Comparison of ENCODE assay signal across 19 mouse cellular contexts in genomic region chr12:120014768-120015167, GRCm38 (mm10).
DNase-seq lines count a peak whose midpoint lies in the region; ATAC-seq and TF ChIP-seq lines count a peak whose summit lies in the region.
"Had no signal": no experiment of that assay in that cellular context is flagged by ENCODE, and none has a peak within 500 bp of the region (broad histone marks: within the 10 kb centered on the region; RNA-seq: fewer than 3 reads in every experiment).

No protein-coding gene starts in this region.

- peak overlapping the region; percentile 24; the same call in 1 of the 2 replicates for H3K4me2 ChIP-seq in forebrain, embryonic 13.5 days
- no peak overlapping the region for H3K4me2 ChIP-seq in hindbrain, embryonic 14.5 days (replicated peaks)
- peak overlapping the region; percentile 11; the same call in 1 of the 2 replicates for H3K4me2 ChIP-seq in midbrain, embryonic 15.5 days
- H3K4me2 ChIP-seq: embryonic facial prominence, embryonic 13.5 days; limb, embryonic 15.5 days; neural tube, embryonic 15.5 days had no signal

- DNase-seq in frontal cortex, adult 2 months (ENCODE audit: extremely low spot score in 1 of 2, low spot score in 1 of 2), result no peak
- DNase-seq in hindbrain, embryonic 14.5 days (ENCODE audit: low spot score), result no peak
- no peak for DNase-seq in cerebellum, adult 2 months
- DNase-seq in heart, adult 11 months, result no peak
- DNase-seq in cerebellum, adult 11 months, result no peak
- DNase-seq: adrenal gland, postnatal 25 days; cerebellum, postnatal 25 days; kidney, adult 2 months; kidney, postnatal 4 days; liver, postnatal 0 days; lung, postnatal 4 days; retina, postnatal 1 day had no signal

- peak overlapping the region; percentile 80 for H3K27ac ChIP-seq in forebrain, embryonic 13.5 days
- H3K27ac ChIP-seq in hindbrain, embryonic 14.5 days, result peak overlapping the region; percentile 68
- H3K27ac ChIP-seq in midbrain, embryonic 15.5 days, result peak overlapping the region; percentile 71
- H3K27ac ChIP-seq in cerebellum, adult 2 months (ENCODE audit: insufficient read depth, low read length), result no peak overlapping the region
- H3K27ac ChIP-seq: embryonic facial prominence, embryonic 13.5 days; limb, embryonic 15.5 days; neural tube, embryonic 15.5 days had no signal

- H3K27me3 ChIP-seq in forebrain, embryonic 13.5 days, result no peaks in the 10 kb centered on the region
- no peaks in the 10 kb centered on the region for H3K27me3 ChIP-seq in hindbrain, embryonic 14.5 days (ENCODE audit: control insufficient read depth, insufficient read depth, low read length)
- H3K27me3 ChIP-seq in midbrain, embryonic 15.5 days (replicated peaks), result no peaks in the 10 kb centered on the region
- H3K27me3 ChIP-seq in cerebellum, adult 2 months (ENCODE audit: control insufficient read depth, insufficient read depth, low read length), result no peaks in the 10 kb centered on the region
- H3K27me3 ChIP-seq: CH12.LX; embryonic facial prominence, embryonic 13.5 days; limb, embryonic 15.5 days; neural tube, embryonic 15.5 days had no signal

- ATAC-seq in frontal cortex, adult (ENCODE audit: low TSS enrichment), result 0 out of 2 replicates have a peak, but pooled peaks have one; percentile 27
- peak; percentile 86 for ATAC-seq in forebrain, embryonic 13.5 days
- ATAC-seq in hindbrain, embryonic 14.5 days (ENCODE audit: low FRiP score), result 0 out of 2 replicates have a peak, but pooled peaks have one; percentile 51
- peak; percentile 75 for ATAC-seq in midbrain, embryonic 15.5 days (replicated peaks)
- ATAC-seq: liver, postnatal 0 days had no signal

- peaks cover 10% of the 10 kb centered on the region for H3K4me1 ChIP-seq in forebrain, embryonic 13.5 days
- 0 out of 2 replicates have a peak, but pooled peaks cover 3% of the 10 kb centered on the region for H3K4me1 ChIP-seq in hindbrain, embryonic 14.5 days (replicated peaks; ENCODE audit: control insufficient read depth, insufficient read depth, low read length)
- H3K4me1 ChIP-seq in midbrain, embryonic 15.5 days, result peaks cover 6% of the 10 kb centered on the region
- no peaks in the 10 kb centered on the region; the same call in 1 of the 2 replicates for H3K4me1 ChIP-seq in cerebellum, adult 2 months (ENCODE audit: control insufficient read depth, insufficient read depth, low read length)
- H3K4me1 ChIP-seq: embryonic facial prominence, embryonic 13.5 days; limb, embryonic 15.5 days; neural tube, embryonic 15.5 days had no signal

- no peak for TF ChIP-seq CTCF in cerebellum, adult 2 months (IDR thresholded peaks at IDR 0.05; ENCODE audit: borderline replicate concordance, insufficient read depth, low read depth, low read length)

- no peak for TF ChIP-seq POLR2A in cerebellum, adult 2 months (IDR thresholded peaks at IDR 0.05; ENCODE audit: borderline replicate concordance, insufficient read depth, low read length)

- 19% methylated on average over 4 of the region's 4 CpGs for WGBS in forebrain, embryonic 13.5 days
- 47% methylated on average over 4 of the region's 4 CpGs for WGBS in hindbrain, embryonic 14.5 days
- 32% methylated on average over 4 of the region's 4 CpGs for WGBS in midbrain, embryonic 15.5 days
- WGBS in cerebellum, adult 2 months, result 16% methylated on average over 4 of the region's 4 CpGs

- H3K36me3 ChIP-seq in forebrain, embryonic 13.5 days (ENCODE audit: poor library complexity, severe bottlenecking), result no peaks in the 10 kb centered on the region
- no peaks in the 10 kb centered on the region for H3K36me3 ChIP-seq in hindbrain, embryonic 14.5 days (replicated peaks; ENCODE audit: control insufficient read depth, insufficient read depth)
- no peaks in the 10 kb centered on the region for H3K36me3 ChIP-seq in midbrain, embryonic 15.5 days (replicated peaks)
- H3K36me3 ChIP-seq: embryonic facial prominence, embryonic 13.5 days; limb, embryonic 15.5 days; neural tube, embryonic 15.5 days had no signal

- H3K9ac ChIP-seq in forebrain, embryonic 13.5 days, result no peak overlapping the region
- no peak overlapping the region for H3K9ac ChIP-seq in hindbrain, embryonic 14.5 days
- no peak overlapping the region for H3K9ac ChIP-seq in midbrain, embryonic 15.5 days
- H3K9ac ChIP-seq: embryonic facial prominence, embryonic 13.5 days; limb, embryonic 15.5 days; liver, postnatal 0 days; neural tube, embryonic 15.5 days had no signal

- no peaks in the 10 kb centered on the region for H3K9me3 ChIP-seq in forebrain, embryonic 13.5 days (replicated peaks)
- H3K9me3 ChIP-seq in hindbrain, embryonic 14.5 days (ENCODE audit: control insufficient read depth, low read length), result no peaks in the 10 kb centered on the region
- H3K9me3 ChIP-seq in midbrain, embryonic 15.5 days, result no peaks in the 10 kb centered on the region
- H3K9me3 ChIP-seq: embryonic facial prominence, embryonic 13.5 days; limb, embryonic 15.5 days; neural tube, embryonic 15.5 days had no signal

- H3K4me3 ChIP-seq in forebrain, embryonic 13.5 days, result no peak overlapping the region
- no peak overlapping the region for H3K4me3 ChIP-seq in hindbrain, embryonic 14.5 days (replicated peaks; ENCODE audit: low read length)
- no peak overlapping the region for H3K4me3 ChIP-seq in midbrain, embryonic 15.5 days
- no peak overlapping the region for H3K4me3 ChIP-seq in cerebellum, adult 2 months (replicated peaks; ENCODE audit: insufficient read depth, low read depth, low read length)
- H3K4me3 ChIP-seq: embryonic facial prominence, embryonic 13.5 days; limb, embryonic 15.5 days; neural tube, embryonic 15.5 days had no signal

Comparison
In these comparisons a context has a peak if more than half of its experiments do, and no peak if none do; other contexts are left out.
1. ATAC-seq: peak in every context shown above with its lines; median percentile 86 in forebrain, embryonic 13.5 days; 75 in midbrain, embryonic 15.5 days; 51 in hindbrain, embryonic 14.5 days; 27 in frontal cortex, adult.